Mouse (Mus musculus): ENCODE measurements around the gene Dnm2.

Dnm2 gene

DNA sequence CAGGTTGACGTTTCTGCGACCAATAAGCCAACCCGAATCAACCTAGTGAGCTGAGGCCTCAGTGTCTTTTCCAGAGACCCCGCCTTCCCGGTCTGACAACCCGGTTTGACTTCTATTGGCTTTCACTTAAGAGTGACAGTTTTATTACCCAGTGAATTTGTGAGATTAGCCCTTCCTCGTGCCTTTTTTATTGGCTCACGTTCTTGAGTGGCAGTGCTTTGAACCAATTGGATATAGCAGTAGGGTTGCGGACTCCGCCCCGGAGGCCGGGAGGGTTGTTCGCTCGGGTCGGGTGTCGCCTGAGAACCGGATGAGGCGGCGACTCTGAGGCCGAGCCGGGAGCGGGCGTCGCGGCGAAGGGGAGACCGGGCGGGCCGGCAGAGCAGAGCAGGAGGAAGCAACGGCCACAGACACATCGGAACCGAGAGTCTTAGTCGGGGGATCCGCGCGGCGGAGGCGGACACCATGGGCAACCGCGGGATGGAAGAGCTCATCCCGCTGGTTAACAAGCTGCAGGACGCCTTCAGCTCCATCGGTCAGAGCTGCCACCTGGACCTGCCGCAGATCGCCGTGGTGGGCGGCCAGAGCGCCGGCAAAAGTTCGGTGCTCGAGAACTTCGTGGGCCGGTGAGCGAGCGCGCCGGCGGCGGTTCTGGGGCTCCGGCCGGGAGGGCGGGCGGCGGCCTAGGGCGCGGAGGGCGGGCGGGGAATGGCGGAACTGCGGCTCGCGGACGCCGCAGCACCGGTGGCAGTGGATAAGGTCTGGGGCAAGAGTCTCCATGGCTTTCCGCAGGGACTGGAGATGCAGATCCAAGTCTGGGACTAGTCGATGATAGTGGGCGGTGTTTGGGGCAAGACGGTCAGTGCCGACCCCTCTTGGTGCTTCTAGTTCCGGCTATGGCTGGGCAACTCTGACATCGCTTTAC is at the start of gene Dnm2:
TSS of gene Dnm2 (plus strand) at position 278 of the 925 bp plus-strand sequence.
- peak; percentile 99 for DNase-seq (ENCODE audit: low spot score in 2 of 2)

DNA sequence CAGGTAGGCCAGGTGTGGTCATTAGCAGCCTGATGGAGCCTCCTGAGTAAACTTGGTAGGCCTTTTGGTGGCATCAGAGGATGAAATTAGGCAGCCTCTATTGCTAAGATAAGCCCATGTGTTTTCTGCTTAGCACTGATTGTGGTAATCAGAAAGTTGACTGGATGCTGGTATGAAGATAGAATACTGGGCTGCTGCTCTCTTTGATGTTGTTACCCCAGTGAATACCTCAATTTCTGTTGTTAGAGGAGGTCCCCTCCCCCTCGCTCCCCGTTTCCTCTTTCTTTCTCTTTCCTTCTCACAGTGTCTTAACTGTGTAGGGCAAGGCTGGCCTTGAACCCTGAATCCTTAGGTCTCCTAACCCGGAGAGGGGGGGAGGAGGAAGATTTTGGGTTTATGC is 45.5 kb upstream of the Dnm2 start:
- DNase-seq (ENCODE audit: low spot score in 2 of 2): no peak

DNA sequence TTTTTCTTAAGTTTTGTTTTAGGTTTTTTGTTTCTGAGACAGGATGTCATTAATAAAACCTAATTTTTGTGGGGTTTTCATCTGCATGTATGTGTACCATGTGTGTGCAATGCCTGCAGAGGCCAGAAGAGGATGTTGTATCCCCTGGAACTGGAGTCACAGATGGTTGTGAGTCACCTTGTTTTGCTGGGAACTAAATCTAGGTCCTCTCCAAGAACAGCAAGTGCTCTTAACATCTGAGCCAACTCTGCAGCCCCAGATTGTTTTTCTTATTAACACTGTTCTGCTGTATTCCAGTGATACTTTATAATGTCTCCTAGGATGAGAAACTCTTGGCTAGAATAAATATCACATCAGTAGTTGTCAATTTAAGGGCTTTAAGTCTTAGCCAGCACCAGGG is 43.8 kb upstream of the Dnm2 start:
- DNase-seq (ENCODE audit: low spot score in 2 of 2): no peak

DNA sequence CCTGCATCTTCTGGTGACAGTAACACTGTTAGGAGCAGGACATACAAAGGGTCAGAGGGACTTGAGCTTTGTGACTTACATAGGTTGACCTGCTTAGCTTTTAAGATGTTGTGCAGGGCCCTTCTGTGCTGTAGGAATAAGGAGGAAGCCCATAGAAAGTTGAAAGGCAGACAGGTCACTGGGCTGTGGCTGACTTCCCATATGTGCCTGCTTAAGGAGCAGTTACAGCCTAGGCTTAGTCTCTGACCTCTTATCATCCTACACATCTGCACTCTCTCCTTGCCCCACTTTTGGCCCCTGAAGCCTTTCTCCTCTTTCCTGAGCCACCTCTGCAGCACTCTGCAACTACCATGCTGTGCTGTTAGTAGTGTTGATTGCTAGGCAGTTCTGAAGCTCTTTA is 40.7 kb upstream of the Dnm2 start:
- no peak for DNase-seq (ENCODE audit: low spot score in 2 of 2)

DNA sequence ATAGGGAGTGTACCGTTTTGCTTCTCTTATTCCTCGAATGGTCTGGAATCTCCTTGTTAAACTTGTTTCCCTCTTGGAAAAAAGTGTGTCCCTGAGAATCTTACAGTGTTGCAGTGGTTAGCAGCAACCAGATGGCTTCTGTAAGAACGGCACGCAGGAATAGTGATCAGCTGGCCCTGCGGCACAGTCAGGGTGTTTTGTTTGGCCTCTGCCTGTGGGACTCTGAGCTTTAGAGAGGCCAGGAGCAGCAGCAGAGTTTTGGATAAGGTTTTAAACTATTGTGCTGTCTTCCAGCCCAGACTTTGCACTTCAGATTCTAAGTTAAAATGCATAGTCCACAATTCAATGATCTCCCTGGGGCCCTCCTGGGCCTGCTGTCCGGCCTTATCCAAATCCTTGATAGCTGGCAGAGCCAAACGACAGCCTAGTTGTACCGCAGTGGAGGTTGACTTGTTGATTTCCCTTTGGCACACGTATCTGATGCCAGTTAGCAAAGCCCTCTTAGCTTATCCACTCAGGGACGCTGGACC is 32.0 kb upstream of the Dnm2 start:
- no peak for DNase-seq (ENCODE audit: low spot score in 2 of 2)

DNA sequence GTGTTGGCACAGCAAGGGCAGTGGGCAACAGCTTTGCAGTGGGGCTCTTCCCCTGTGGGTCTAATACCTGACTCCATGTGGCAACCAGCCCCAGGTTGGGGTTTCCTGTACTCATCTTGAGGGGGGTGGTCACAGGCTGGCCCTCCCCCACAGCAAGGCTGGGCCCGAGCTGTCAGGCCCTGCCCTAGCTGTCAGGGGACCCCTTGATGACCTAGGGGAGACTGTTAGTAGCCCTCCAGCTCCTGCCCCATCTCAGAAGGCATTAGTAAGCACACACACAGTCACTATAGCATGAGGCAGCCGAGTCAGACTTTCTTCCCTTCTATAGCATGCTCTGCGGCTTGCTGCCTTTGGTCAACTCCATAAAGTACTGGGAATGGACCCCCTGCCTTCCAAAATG is 29.0 kb upstream of the Dnm2 start:
- no peak for DNase-seq (ENCODE audit: low spot score in 2 of 2)

DNA sequence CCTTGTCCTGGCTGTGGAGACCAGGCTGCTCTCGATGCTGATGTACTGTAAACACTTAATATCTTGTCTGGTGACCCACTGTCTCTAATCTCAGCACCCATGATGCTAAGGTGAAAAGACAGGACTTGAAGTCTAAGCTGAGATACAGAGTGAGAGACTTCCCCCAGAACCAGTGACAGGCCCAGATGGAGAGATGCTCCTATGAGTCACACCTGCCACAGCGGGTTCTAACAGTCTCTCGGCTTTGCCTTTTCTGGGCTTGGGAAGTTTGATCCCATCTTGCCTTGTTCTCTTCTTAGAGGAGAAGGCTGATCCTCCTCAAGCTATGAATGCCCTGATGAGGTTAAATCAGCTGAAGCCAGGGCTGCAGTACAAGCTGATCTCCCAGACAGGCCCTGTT is 27.5 kb upstream of the Dnm2 start:
- DNase-seq (ENCODE audit: low spot score in 2 of 2): no peak

DNA sequence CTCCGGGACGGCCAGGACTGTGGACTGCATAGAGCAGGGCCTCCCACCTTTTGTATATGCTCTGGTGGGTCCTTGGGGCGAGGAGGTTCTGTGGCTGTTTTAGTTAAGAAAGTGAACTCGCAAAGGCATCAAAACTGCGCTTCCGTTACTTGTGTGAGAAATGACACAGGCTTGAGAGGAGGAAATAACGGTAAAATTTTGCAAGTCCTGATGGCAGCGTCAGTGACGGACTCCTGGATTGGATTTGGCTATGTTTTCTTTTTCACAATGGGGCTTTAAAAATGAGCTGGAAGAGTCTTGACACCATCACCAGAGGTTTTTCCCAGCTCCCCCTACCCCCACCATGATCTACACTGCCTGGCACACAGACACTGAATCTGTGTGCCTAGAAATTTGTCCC is 23.7 kb upstream of the Dnm2 start:
- no peak for DNase-seq (ENCODE audit: low spot score in 2 of 2)

DNA sequence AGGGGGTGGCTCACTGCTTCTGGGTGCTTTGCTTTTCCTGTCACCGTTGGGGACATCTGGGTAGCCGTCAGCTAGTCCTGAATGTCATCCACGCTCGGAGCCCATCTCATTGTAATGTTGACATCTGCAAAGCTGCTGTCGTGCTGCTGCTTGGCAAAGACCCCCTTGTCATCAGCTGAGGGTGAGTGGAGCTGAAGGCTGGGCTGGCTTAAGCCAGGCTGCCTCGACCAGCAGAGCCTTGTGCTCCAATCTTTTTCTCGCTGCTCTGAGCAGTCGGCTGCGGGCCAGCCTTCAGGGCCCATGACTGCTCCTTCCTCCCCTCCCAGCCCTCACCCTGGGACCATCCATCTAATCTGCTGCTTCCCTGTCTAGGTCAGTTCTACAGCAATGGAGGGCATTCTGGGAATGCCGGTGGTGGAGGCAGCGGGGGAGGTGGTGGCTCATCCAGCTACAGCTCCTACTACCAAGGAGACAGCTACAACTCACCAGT is 21.9 kb upstream of the Dnm2 start:
- no peak for DNase-seq (ENCODE audit: low spot score in 2 of 2)

DNA sequence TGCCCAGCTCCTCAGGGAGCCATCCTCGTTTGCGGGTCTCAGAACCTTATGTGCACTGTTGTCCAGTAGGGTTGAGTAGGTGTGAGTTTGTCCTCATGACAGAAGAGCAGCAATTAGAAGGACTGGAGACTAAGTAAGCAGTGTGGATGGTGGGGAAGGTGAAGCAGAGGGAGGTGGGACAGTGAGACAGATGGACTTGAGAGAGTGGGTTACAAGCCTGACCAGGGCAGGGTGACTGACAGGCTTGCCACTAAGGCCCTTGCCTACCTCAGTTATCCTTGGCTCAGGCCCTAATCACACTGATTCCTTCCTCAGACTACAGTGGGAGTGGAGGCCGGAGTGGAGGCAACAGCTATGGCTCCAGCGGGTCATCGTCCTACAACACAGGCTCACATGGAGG is 21.0 kb upstream of the Dnm2 start:
- no peak for DNase-seq (ENCODE audit: low spot score in 2 of 2)

DNA sequence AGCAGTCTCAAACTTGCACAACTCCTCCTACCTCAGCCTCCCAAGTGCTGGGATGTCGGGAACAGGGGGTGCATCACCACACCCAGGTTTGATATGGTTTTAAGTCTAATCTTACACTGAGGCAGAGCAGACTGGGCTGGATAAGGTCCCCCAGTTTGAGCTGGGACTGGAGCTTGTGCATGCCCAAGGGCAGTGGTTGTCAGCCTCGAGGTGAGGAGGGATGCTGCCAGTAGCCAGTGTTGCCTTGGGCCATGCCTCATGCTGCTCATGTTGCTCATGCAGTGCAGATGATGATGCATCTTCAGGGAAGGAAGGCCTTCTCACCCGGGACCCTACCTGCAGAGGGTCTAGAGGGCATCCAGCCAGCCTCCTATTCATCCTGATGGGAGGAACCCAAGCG is 19.2 kb upstream of the Dnm2 start:
- DNase-seq (ENCODE audit: low spot score in 2 of 2): no peak

DNA sequence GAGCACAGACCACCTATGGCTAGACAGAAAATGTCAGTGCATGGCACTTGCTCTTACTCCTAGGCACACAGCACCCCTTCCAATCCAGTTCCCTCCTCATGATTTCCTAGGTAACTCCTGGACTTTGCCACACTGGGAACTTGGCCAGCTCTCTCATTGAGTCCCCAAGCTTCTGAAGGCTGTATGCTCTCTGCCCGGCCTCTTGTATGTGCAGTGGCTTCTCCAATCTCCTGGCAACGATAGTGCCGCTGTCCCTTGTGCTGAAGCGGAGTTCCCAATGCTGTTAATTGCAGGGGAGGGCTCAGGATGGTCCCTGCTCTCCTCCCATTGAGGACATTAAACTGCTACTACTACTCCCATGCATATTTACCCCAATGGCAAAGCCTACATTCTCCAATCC is 16.8 kb upstream of the Dnm2 start:
- no peak for DNase-seq (ENCODE audit: low spot score in 2 of 2)

DNA sequence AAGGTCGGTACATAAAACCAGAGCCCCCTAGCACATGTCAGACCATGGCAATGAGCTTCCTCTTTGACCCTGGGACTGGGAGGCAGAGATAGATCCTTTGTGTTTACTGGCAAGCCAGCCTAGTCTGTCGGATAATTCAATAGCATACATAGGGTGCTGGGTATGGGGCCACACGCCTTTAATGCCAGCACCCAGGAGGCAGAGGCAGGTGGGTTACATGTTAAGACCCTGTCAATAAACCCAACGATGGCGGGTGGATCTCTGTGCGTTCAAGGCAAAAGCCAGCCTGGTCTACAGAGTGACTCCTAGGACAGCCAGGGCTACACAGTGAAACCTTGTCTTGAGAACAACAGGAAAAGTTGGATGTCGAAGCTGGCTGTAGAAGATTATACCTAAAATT is 16.1 kb upstream of the Dnm2 start:
- no peak for DNase-seq (ENCODE audit: low spot score in 2 of 2)

DNA sequence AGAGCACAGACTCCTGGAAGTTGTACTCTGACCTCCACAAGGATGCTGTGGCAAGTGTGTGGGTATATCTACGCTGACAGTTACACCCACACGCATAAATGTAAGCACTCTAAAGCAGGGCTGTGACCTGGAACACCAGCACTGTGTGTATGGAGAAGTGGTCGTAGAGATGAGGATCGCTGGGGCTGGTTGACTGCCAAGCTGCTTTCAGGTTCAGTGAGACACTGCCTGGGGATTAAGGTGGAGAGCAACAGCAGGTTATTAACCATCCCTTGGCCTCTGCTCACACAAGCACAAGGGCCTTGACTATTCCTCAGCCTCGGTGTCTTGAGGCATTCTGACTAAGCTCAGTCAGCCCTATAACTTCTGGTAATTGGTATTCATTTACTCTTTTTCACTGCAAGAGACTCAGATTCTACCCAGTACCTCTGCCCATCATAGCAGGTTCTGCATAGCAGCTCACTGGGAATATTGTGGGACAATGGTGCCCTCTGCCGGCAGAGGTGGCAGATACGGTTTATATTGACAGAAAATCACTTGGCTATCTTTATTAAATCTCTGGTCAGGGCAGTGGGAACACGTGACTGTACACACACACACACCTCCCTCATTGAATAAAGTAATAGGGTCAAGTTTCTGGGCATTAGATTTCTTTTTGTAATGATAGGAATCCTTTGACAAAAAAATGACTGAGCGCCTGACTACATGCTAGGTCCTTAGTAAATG is 15.0 kb upstream of the Dnm2 start:
- DNase-seq (ENCODE audit: low spot score in 2 of 2): peak; percentile 45 to 83

DNA sequence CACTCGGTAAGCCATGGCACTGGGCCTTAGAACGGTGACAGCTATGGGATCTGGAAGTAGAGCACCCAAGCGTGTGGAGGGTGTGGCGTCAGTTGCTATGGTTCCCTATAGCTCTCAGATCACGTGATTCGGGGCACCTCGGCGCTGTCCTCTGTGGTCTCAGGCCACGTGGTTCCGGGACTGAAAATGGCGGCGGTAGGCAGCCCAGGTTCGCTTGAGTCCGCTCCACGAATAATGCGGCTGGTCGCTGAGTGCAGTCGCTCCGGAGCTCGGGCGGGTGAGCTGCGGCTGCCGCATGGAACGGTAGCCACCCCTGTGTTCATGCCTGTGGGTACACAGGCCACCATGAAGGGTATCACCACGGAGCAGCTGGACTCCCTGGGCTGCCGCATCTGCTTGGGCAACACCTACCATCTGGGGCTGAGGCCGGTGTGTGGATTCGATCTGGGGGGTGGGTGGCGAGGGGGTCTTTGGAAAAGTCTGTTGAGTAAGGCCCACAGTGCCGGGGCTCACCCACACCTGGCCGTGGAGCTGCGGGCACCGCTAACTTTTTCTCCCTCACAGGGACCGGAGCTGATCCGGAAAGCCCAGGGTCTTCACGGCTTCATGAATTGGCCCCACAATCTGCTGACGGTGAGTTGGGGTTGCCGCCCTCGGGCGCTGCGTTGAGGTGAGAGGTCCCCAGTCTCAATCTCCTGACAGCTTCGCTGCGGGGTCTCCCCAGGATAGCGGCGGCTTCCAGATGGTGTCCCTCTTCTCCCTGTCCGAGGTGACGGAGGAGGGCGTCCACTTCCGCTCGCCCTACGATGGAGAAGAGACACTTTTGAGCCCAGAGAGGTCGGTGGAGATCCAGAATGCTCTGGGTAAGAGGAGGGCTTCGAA is 12.8 kb upstream of the Dnm2 start, which contains the start of gene Qtrt1:
TSS of gene Qtrt1 (plus strand) at position 169 of the 882 bp plus-strand sequence.
- peak; percentile 70 for DNase-seq (ENCODE audit: low spot score in 2 of 2)

DNA sequence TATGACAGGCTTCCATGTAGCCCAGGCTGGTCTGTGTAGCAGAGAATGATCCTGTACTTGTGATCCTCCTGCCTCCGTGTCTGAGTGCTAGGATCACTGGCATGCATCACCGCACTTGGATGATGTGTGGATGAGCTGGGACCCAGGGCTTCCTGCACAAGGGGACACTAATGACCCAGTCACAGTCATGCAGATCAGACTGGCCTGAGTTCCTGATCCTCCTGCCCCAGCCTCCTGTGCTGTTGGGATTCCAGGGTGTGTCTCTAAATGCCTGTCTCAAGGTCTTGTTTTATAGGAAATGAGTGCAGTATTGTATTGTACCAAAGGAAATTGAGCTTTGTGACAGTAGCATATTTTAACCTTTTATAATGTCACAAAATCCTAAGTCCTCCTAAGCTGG is 6.8 kb upstream of the Dnm2 start:
- no peak for DNase-seq (ENCODE audit: low spot score in 2 of 2)

DNA sequence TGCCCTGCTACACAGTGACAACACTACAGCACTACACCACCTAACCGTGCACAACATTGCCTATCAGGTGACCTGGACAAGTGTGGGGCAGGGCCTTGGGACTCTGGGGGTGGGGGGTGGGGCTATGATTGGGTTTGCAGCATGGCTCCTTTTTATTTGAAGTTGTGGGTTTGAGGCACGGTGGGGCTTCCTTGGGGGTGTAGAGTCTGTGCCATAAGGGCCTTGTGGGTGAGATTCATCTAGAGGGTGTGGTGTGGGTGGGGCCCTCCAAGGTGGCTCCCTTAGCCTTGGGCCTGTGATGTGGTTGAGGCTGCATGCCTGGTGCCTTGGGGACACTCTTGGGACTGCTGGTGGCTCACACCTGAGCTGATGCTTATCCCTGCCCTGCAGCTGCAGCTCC is 5.1 kb upstream of the Dnm2 start:
- DNase-seq (ENCODE audit: low spot score in 2 of 2): peak; percentile 26 to 39

DNA sequence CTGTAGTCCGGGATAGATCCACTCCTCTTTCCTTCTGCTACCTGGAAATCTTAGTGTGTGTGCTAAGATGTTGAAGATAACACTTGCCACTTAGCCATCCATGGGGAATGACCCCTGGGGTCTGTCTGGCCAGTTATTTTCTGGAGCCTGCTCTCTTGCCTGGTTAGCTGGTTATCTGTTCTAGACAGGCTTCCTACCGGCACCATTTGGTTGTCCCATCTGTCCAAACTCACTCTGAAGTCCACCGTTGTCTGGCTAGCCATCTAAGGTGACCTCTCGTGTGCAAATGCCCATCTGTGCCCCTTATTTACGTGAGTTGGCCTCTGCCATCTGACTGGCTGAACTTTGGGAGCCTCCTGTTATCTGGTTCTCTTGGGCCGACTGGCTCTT is 843 bp downstream of the Dnm2 start:
- DNase-seq (ENCODE audit: low spot score in 2 of 2): no peak

DNA sequence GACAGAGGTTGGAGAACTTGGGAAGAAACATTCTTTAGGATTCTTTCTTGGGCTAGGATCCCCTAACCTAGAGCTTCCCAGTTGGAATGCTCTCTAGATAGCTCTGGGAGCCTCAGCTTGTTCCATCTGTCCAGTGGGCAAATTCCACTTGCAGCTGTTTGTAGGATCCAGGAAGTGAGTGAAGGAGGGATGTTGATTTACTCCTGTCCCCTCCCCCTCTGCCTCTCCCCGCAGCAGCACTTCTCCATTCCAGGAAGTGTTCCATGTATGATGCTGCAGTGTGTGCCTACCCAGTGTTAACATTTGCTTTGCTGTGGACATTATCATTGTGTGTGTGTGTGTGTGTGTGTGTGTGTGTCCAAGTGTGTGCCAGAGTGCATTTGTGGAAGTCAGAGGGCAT is 1.3 kb downstream of the Dnm2 start:
- DNase-seq (ENCODE audit: low spot score in 2 of 2): no peak

DNA sequence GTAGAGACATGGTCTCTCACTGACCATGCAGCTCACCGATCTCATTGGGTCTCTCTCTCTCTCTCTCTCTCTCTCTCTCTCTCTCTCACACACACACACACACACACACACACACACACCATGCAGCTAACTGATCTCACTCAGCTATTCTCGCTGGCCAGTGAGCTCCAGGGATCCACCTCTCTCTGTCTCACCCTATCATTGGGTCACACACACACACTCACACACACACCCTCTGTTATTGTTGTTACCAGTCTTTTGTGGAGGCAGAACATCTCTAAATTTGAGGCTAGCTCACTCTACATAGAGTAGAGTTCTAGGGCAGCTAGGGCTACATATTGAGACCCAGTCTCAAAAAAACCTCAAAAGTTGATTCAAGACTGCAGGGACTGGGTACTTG is 1.8 kb downstream of the Dnm2 start:
- no peak for DNase-seq (ENCODE audit: low spot score in 2 of 2)

DNA sequence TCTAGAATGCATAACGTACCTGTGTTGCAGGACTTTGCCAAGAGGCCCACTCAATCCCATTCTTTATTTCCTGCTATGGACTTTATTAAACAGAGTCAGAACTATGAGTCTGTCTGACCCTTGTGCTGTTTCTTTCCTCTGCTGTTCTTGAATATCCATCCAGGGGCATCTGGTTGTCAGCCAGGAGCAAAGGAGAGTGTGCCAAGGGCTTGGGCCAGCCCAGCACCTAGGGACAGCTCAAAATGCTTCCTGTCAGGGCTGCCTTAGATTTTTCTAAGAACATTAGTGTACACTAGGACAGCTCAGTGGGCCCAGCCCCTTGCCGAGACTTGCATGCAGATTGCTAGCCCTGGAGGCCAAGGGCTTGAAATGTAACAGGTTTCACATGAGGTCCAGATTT is 3.1 kb downstream of the Dnm2 start:
- no peak for DNase-seq (ENCODE audit: low spot score in 2 of 2)

DNA sequence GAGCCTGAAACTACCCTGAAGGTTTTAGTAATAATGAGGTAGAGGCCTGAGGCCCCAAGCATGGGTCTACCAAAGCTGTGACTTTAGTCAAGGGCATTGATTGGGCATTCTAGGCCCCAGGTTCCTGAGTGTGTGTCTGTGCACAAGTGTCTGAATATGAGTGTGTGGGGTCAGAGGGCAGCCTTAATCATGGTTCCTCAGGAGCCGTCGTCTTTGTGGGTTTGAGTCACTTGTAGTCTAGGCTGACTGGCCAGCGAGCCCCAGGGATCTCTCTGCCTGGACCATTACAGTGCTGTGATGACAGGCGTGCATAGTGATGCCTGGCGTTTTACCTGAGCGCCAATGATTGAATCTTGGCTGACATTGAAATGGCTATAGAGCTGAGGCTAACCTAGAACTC is 3.5 kb downstream of the Dnm2 start:
- no peak for DNase-seq (ENCODE audit: low spot score in 2 of 2)

Data from thymus, postnatal 10 days (tissue).